Mouse (Mus musculus) myocyte (in vitro differentiated cells): ENCODE measurements around the gene Rdh5.

Source experiments
- CEBPB ChIP-seq: IDR thresholded peaks from 2 replicates; pipeline ENCODE4 v1.6.1; 2011; ENCODE audit warnings: mild to moderate bottlenecking, moderate library complexity; ENCODE audit not compliant: poor library complexity, insufficient read depth, severe bottlenecking
- E2F4 ChIP-seq: IDR thresholded peaks from one replicate; pipeline ENCODE4 v1.6.1; 2011; ENCODE audit warnings: mild to moderate bottlenecking, control low read depth, moderate library complexity; ENCODE audit not compliant: insufficient read depth
- MAX ChIP-seq: IDR thresholded peaks from one replicate; pipeline ENCODE4 v1.6.1; 2011; ENCODE audit warnings: low read depth, mild to moderate bottlenecking, control low read depth
- MYOD1 ChIP-seq, 3 experiments: IDR thresholded peaks; one replicate each; pipeline ENCODE4 v1.6.1; 2011; ENCODE audit warnings: control low read depth in 2 of 3, low read depth in 2 of 3, mild to moderate bottlenecking in 2 of 3, moderate library complexity in 1 of 3; ENCODE audit not compliant: insufficient read length in 2 of 3, control insufficient read depth in 1 of 3
- MYOG ChIP-seq, 3 experiments: IDR thresholded peaks; one replicate each; pipeline ENCODE4 v1.6.1; 2011; ENCODE audit warnings: control low read depth in 2 of 3, low read depth in 2 of 3, mild to moderate bottlenecking in 2 of 3; ENCODE audit not compliant: insufficient read length in 2 of 3, control insufficient read depth in 1 of 3, insufficient read depth in 1 of 3
- POLR2A ChIP-seq: IDR thresholded peaks from one replicate; pipeline ENCODE4 v1.6.1; 2011; ENCODE audit warnings: low read depth, mild to moderate bottlenecking, control low read depth, moderate library complexity; ENCODE audit not compliant: insufficient read length
- POLR2AphosphoS2 ChIP-seq: IDR thresholded peaks from one replicate; pipeline ENCODE4 v1.6.1; 2011; ENCODE audit warnings: low read depth, control low read depth; ENCODE audit not compliant: insufficient read length
- REST ChIP-seq: IDR thresholded peaks from one replicate; pipeline ENCODE4 v1.6.1; 2011; ENCODE audit warnings: mild to moderate bottlenecking, control low read depth, moderate library complexity; ENCODE audit not compliant: insufficient read depth, insufficient read length
- SRF ChIP-seq: IDR thresholded peaks from one replicate; pipeline ENCODE4 v1.6.1; 2011; ENCODE audit warnings: low read depth; ENCODE audit not compliant: control insufficient read depth, insufficient read length
- TCF12 ChIP-seq: IDR thresholded peaks from one replicate; pipeline ENCODE4 v1.6.1; 2011; ENCODE audit warnings: mild to moderate bottlenecking, control low read depth; ENCODE audit not compliant: poor library complexity, insufficient read depth, severe bottlenecking
- TCF3 ChIP-seq: IDR thresholded peaks from one replicate; pipeline ENCODE4 v1.6.1; 2011; ENCODE audit warnings: low read depth, control low read depth; ENCODE audit not compliant: insufficient read length
- USF1 ChIP-seq: IDR thresholded peaks from one replicate; pipeline ENCODE4 v1.6.1; 2011; ENCODE audit warnings: low read depth, mild to moderate bottlenecking, control low read depth, moderate library complexity

DNA sequence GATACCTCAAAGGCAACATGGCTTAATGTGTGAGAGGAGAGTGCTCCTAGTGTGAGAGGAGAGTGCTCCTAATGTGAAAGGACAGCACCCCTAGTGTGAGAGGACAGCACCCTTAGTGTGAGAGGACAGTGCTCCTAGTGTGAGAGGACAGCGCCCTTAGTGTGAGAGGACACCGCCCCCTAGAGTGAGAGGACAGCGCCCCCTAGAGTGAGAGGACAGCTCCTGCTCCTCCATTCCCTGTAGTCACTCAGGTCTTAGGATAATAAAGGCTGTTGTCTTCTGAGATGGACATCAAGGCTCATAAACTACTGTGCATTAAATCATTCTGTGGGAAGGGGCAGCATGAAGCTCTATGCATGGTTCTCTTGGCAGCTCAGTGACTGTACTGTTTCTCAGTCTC, 23.0 kb upstream of the Rdh5 start:
- no peak for TF ChIP-seq TCF12
- TF ChIP-seq CEBPB: no peak
- no peak for TF ChIP-seq POLR2A
- no peak for TF ChIP-seq E2F4
- TF ChIP-seq USF1: no peak
- TF ChIP-seq MAX: no peak
- TF ChIP-seq SRF: no peak
- no peak for TF ChIP-seq MYOD1 (IDR thresholded peaks at IDR 0.05; ENCODE audit: control insufficient read depth in 1 of 3, insufficient read length in 2 of 3, low read depth in 2 of 3)
- TF ChIP-seq POLR2AphosphoS2: peak; percentile 31
- no peak for TF ChIP-seq REST
- TF ChIP-seq MYOG (IDR thresholded peaks at IDR 0.05; ENCODE audit: control insufficient read depth in 1 of 3, insufficient read depth in 1 of 3, insufficient read length in 2 of 3, low read depth in 2 of 3): no peak
- TF ChIP-seq TCF3: no peak
